Mouse (Mus musculus) liver (tissue): Measurements from ENCODE around the gene Ccr10.

Experiments used
- DNase-seq: peaks from one replicate; pipeline ENCODE4 v3.0.0-alpha.2; 2020; ENCODE audit warnings: mixed read lengths

The Ccr10 gene

DNA sequence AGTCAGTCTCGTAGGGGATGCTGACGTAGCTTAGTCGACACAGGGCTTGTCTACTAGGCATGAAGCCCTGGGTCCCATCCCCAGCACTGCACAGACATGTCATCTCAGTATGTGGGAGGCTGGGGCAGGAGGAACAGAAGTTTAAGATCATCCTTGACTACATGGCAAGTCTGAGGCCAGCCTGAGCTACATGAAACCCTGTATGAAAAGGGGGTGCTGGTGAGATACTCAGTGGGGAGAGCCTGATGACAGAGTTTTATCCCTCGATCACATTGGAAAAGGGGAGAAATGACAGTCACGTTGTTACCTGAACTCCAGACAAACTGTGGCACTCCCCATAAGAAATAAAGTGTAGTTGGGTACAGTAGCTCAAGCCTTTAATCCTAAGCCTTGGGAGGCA, 12.3 kb upstream of the Ccr10 start:
- DNase-seq = no peak

DNA sequence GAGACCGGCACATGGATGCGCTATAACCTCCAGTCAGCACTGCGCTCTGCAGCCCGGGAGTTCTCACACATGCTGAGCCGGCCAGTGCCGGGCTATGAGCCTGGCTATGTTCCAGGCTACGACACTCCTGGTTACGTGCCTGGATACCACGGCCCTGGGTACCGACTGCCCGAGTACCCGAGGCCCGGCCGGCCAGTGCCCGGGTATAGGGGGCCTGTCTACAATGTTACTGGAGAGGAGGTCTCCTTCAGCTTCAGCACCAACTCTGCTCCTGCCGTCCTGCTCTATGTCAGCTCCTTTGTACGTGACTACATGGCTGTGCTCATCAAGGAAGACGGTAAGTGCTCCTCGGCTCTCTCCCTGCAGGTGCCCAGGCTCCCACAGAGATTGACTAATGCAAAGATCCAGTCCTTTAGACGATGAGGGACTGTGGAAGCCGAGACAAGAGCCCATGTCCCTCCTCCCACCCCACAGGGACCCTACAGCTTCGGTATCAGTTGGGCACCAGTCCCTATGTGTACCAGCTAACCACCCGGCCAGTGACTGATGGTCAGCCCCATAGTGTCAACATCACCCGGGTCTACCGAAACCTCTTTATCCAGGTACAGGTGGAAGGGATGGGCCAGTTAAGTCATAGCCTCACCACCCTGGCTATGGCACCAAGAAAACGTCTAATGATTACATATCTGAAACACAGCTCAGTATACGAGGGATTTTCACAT, 11.4 kb upstream of the Ccr10 start:
- no peak for DNase-seq

DNA sequence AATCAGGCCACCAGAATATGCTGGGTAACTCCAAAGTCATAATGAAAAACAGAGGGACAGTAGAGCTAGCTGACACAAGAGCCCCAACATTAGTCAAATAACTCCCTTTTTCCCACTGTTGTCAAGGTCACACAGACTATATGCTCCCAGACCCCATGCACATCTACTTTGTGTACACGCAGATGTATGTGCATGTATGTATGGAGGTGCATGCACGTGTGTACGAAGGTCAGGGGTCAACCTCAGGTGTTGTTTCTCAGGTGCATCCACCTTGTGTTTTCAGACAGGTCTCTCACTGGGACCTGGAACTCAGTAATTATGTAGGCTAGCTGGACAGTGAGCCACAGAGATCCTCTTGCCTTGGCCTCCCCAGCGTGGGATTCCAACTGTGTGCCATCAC, 10.2 kb upstream of the Ccr10 start:
- no peak for DNase-seq

DNA sequence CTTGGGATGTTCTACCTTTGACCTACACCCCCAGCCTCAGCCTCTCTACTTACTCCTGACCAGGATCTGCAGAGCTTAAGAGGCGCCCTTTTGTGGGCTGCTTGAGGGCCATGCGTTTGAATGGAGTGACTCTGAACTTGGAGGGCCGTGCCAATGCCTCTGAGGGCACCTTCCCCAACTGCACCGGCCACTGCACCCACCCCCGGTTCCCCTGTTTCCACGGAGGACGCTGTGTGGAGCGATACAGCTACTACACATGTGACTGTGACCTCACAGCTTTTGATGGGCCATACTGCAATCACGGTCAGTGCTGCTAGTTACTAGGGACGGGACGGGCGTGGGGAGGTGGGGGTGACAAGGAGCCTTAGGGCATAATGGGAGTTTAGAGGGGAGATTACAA, 9.7 kb upstream of the Ccr10 start:
- DNase-seq = no peak

DNA sequence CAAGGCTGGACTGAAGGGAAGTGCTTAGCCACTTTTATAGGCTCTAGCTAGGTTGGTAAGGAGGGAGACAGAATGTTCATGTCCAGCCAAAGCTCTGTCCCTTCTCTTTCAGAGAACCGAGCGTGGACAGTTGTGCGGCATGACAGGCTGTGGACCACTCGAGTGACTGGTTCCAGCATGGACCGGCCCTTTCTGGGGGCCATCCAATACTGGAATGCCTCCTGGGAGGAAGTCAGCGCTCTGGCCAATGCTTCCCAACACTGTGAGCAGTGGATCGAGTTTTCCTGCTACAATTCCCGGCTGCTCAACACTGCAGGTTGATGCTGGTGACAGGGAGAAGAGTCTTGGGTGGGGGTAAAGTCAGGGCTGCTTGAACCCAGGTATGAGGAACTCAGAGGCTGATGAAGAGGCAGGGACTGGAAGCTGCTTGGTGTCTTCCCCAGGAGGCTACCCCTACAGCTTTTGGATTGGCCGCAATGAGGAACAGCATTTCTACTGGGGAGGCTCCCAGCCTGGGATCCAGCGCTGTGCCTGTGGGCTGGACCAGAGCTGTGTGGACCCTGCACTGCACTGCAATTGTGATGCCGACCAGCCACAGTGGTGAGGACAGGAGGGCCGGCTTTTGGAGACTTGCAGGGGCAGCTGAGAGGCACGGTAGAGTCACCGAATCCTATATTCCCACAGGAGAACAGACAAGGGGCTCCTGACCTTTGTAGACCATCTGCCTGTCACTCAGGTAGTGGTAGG, 7.7 kb upstream of the Ccr10 start:
- no peak for DNase-seq

DNA sequence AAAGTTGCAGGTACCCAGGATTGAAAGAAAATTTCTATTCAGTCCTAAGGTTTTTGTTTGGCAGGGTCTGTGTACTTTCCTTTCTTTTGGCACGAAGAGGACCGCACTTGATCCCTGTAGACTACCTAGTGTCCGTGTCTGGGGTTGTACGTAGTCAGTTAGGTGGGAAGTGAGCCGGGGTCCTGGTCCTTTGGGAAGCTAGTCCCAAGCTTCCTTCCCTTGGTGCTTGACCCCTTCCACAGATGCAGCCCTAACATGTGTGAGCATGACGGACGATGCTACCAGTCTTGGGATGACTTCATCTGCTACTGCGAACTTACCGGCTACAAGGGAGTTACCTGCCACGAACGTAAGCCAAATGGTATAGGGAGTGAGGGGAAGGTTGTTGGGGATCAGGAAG, 6.7 kb upstream of the Ccr10 start:
- no peak for DNase-seq

DNA sequence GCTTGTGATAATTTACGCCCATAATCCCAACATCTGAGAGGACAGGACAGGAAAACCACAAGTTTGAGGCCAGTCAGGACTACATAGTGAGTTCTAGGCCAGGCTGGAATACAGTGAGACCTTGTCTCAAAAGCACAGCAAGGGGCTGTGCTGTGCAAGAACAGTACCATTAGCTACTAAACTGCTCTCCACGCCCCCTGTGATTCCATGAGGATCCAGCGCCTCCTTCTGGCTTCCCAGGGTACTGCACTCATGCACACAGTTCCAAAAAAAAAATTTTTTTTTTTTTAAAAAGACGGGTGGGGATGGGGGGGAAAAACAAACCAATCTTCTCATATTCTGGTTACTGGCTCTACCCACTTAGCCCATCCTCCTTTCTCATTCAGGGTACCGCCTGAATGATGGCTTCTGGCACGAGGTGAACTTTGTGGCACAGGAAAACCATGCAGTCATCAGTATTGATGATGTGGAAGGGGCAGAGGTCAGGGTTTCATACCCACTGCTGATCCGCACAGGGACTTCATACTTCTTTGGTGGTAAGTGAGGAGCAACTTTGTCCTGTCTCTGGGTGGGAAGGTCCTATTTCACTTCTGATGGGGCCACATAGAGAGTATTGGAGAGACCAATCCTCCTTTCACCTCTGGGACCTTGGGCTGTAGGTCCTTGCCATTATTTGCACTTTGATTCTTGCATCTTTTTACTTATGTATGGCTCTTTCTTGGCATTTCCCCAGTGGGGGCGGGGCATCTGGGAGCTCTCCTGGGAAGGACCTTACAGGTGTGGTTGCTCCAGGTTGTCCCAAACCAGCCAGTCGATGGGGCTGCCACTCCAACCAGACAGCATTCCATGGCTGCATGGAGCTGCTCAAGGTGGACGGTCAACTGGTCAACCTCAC, 5.8 kb upstream of the Ccr10 start:
- DNase-seq = peak; percentile 77

DNA sequence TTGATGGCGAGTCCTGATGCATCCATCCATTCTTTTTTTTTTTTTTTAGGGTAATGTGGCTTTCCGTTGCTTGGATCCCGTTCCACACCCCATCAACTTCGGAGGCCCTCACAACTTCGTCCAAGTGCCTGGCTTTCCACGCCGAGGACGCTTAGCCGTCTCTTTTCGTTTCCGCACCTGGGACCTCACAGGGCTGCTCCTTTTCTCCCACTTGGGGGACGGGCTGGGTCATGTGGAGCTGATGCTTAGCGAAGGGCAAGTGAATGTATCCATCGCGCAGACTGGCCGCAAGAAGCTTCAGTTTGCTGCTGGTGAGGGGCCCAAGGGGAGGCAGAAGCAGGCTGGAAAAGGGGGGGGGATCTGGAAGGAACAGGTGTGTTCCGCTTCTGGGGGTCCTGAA, 5.0 kb upstream of the Ccr10 start:
- DNase-seq = no peak

DNA sequence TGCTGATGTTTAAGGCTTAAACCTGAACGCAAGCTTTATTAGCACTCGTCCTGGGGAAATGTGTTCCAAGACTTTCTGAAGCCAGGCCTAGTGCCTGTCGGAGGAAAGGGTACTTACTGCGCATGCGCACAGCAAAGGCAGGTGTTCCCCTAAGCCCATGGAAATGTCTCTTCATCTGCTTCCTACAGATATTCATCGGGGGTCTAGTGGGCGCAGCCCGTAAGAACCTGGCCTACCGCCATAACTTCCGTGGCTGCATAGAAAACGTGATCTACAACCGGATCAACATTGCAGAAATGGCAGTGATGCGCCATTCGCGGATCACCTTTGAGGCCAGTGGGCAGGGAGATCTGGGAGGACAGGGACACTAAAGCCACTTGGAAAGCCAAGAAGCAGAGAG, 4.1 kb upstream of the Ccr10 start:
- no peak for DNase-seq

DNA sequence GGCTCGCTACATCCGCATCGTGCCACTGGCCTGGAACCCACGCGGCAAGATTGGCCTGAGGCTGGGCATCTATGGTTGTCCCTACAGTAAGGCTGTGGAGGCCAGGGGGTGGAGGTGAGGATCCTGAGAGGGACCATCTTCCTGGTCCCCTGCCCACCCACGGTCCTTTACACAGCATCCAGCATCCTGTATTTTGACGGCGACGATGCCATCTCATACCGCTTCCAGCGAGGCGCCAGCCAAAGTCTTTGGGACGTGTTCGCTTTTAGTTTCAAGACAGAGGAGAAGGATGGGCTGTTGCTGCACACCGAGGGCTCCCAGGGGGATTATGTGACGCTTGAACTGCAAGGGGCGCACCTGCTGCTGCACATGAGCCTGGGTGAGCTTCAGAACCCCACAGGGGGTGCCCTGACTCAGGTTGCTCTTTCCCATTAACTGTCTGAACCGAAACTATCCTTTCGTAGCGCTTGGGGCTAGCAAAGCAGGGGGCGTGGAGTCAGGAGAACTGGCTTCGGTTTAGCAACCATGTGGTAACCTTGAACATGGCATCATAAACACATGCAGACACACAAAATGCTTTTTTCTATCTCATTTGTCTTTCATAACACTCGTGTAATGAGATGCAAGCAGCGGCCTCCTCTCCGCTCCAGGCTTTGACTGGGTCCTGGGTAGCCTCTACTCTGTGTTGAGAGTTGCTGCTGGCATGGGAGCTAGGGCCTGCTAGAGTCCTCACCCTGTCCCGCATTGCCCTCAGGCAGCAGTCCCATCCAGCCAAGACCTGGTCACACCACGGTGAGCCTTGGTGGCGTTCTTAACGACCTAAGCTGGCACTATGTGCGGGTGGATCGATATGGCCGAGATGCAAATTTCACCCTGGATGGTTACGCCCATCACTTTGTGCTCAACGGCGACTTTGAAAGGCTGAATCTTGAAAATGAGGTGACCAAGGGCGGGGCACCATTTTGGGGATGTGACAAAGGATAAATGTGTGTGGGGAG, 3.1 kb upstream of the Ccr10 start:
- no peak for DNase-seq

DNA sequence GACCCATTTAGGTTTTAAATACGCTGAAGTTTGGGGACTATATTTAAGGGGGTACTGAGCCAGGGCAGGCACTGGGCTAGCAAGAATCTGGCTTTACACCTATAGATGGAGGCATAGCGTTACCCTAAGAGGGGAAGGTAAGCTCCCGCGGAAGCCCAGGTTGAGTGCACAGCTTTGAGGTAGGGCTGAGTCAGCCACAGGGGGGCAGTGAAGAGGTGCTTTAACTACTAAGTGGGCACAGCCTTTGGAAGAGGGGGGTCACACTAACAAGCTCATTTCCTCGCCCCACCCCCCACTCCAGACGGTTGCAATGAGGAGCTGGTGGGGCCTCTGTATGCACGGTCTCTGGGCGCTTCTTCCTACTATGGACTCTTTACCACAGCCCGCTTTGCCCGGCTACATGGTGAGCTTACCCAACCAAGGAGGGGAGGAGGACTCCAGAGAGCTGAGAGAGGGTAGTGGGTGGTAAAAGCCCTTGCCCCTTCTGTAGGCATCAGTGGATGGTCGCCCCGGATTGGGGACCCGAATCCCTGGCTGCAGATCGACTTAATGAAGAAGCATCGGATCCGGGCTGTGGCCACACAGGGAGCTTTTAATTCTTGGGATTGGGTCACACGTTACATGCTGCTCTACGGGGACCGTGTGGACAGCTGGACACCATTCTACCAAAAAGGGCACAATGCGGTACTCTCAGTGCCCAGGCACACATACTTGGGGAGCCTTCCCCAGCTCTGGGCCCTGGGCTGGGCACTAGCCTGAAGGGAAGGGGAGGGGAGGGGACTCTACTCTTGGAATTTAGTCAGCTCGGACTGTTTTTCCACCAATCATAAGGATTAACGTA, 1.9 kb upstream of the Ccr10 start:
- DNase-seq = peak; percentile 59

DNA sequence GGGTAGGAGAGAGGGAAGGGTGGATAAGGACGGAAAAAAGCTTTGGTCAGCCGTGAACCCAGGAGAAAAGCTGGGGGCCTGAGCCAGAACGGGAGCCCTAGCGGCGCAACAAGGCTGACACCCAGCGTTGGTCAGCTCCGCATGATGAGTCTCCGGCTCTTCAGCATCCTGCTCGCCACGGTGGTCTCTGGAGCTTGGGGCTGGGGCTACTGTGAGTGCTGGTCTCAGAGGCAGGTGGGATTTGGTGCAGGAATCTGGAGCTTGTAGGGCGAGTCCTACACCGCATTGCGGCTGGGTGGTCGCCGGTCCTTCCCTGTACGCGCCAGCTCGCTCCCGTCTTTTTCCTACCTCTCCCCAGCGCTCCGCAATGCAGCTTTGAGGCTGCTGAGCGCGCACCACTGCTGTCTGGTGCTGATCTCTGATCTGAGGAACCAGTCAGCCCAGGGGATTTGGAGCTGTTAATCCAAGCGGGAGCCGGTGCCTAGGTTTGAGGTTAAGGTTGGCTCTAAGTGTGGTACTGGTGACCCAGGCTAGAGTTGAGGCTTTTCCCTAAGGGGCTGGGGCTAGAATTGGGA, 961 bp upstream of the Ccr10 start:
- DNase-seq = no peak

DNA sequence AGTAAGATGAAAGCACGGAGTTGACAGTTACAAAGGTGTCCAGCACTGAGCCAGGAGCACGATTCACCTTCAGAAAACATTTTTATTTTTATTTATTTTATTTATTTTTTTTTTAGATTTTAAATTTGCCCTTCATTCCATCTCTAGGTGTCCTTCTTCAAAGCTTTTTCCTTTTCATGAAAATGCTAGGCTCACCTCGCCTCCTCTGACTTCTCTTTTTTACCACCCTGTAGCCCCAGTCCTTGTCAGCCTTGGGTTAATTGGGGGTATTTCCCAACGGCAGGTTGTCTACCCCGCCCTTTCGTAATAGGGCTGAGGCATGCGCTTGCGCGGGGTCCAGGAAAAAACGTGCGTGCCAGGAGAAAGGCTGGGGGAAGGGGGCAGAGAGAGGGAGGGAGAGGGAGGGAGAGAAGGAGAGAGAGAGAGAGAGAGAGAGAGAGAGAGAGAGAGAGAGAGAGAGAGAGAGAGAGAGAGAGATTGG, 433 bp upstream of the Ccr10 start:
- no peak for DNase-seq

DNA sequence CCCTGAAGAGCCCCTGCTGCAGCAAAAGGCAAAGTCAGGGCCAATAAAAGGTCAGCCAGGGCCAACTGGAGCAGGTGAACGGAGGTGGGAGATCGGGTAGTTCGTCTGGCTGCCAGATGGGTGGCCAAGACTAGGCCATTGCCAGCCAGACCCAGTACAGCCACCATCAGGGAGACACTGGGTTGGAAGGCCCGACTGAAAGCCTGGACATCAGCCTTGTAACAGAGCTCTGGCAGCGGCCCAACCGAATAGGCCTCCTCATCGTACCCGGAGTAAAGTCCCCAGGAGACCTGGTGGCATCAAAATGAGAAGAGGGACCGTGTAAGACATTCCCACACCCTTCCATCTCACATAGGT, 876 bp downstream of the Ccr10 start:
- no peak for DNase-seq

DNA sequence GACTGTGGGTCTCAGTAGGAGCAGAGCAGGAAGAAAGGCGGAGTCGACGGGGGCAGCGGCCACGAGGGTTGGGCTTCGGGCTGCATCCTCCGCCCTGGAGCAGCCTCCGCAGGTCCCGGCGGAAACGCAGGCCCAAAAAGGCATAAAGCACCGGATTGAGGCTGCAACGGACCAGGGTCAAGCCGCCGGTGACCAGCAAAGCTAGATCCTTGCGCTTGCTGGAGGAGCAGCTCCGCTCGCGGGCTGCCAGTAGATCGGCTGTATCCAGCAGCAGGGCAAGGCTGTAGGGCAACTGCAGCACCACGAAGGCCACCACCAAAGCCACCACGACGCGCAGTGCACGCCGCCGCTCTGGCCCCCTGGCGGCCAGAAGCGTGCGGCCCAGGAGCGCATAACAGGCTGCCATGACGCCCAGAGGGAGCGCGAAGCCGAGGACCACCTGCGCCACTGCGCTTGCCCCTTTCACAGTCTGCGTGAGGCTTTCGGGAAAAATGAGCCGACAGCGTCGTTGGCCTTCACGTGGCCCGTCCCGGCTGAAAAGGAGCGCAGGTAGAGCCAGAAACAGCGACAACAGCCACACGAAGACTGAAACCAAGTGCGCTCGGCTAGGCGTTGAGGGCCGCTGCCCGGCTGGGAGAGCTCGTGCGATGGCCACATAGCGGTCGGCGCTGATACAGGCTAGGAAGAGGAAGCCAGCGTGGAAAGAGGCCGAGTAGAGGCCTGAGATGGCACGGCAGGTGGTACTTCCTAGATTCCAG, 1.4 kb downstream of the Ccr10 start:
- peak; percentile 71 for DNase-seq

DNA sequence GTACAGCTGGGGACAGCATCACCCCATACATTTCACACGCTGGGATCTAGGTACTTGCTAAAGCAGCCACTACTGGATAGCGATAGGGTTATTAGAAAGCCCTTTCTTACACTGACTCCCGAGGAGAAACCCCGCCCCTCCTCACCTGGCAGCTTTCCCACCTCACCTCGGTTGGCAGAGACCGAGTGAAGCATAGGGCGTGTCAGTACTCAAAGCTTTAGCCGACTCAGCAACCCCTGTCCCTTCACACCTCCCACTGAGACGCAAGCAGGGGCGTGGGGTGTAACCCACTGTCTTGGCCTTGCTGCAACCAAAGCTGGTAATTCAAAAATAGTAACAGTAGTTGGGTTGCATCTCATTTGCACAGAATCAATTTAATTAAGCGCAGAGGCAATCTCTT, 2.1 kb downstream of the Ccr10 start:
- DNase-seq = no peak

DNA sequence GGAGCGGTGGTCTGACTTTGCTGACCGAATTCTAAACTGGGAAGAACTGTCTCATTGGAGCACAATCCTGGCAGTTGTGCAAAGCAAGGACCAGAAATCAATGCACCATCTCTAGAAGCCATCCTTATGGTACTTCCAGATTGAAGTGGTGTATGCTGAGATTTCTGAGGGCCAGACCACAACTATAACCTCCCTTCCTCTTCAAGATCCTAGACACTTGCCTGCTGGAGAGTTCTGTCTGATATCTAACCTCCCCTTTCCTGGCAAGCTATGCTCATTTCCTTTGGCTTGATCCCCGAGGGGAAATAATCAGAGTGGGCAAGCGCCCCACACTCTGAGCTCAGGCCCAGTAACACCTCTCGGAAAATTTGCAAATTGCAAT, 2.8 kb downstream of the Ccr10 start:
- no peak for DNase-seq

DNA sequence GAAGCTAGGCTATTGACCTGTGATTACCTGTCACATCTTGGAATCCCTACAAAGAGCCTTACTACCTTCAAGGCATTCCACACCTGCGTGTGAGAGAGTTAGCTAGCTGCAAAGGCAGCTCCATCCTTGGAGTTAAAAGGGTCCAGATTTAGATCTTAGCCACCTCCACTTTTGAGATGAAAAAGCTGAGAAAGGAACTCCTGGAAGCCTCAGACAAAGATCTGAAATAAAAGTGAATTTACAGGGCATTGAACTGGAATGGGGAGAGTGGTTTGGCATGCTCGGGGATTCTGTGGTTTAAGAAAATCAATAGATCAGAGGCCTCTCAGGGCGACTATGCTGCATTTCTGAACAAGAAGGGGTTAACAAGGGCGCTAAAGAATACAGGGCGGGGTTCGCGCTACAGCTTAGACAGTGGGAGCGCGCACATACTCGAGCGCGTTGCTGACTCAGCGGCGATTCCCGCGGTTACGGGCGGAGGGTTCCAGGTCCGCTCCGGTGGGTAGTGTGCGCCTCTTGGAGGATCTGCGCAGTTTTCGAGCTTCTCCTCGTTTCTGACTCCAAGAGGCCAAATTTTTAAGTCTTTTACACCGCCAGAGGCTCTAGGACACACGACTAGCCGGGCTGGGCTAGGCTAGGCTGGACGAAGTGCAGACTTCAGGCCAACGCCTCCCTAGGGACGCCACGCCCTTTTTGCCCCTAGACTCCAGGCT, 3.4 kb downstream of the Ccr10 start:
- peak; percentile 64 for DNase-seq

DNA sequence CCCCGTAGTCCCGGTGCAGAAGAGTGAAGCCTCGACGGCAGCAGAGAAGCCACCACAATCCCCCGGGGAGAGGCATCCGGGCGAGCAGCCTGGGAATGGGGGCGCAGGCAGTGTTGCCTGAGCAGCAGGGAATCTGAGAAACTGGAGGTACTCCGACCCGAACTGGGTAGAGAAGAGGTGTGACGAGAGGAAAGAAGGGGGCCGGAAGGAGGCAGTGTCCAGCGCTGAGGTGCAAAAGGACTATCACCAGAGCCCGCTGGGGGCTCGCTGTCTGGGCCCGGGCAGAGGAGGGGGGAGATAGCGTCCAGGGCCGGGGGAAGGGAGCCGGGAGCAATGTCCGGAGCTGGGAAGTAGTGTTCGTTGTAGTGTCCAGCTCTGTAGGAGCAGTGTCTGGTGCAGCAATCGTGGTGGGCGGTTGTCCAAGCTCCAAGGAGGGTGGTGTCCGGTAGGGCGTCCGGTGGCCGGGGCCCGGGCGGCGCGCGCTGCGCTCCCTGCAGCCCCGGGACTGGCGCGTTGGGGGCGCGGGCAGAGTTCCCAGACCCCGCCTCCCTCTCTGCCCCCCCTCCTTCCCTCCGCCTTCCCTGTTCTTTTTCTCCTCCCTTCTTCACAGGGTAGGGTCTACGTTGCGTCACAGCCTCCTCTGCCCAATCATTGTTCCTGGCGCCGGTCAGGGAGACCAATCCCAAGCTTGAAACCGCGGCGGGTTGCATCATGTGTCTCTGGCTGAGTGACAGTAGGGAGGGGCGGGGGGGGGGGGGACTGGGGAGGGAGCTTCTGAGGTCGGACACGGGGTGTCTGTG, 4.2 kb downstream of the Ccr10 start, which contains the start of gene Plekhh3:
Plekhh3 (minus strand) TSS at position 541 of the 800 bp plus-strand sequence.
- peak; percentile 89 for DNase-seq
